Mouse (Mus musculus) 3T3-L1 (cell line): Measurements from ENCODE around the gene Gabpb1.

Experiments used
- DNase-seq: peaks from one replicate; pipeline ENCODE4 v3.0.0-alpha.2; 2015; ENCODE audit warnings: low read depth, low spot score

The Gabpb1 gene

GRCm38 (mm10) chr2:126676122-126676515 is at the start of gene Gabpb1:
Gene Gabpb1 (minus strand): TSS chr2:126676337.
- no peak for DNase-seq

GRCm38 (mm10) chr2:126712950-126713349 is 36.8 kb upstream of the Gabpb1 start:
- DNase-seq = no peak

GRCm38 (mm10) chr2:126712526-126712925 is 36.4 kb upstream of the Gabpb1 start:
- DNase-seq = no peak

- DNase-seq = no peak
Measured at GRCm38 (mm10) chr2:126708361-126708760, 32.2 kb upstream of the Gabpb1 start.

- no peak for DNase-seq
Measured at GRCm38 (mm10) chr2:126707438-126707779, 31.3 kb upstream of the Gabpb1 start.

- peak; percentile 99 for DNase-seq
Measured at GRCm38 (mm10) chr2:126706759-126707437, 30.8 kb upstream of the Gabpb1 start, which contains the start of gene Usp8. Gene Usp8 (plus strand): TSS chr2:126707328.

GRCm38 (mm10) chr2:126695285-126695684 is 19.1 kb upstream of the Gabpb1 start:
- DNase-seq = peak; percentile 53

- no peak for DNase-seq
Measured at GRCm38 (mm10) chr2:126691290-126691689, 15.2 kb upstream of the Gabpb1 start.

GRCm38 (mm10) chr2:126682937-126683336 is 6.8 kb upstream of the Gabpb1 start:
- no peak for DNase-seq

GRCm38 (mm10) chr2:126682333-126682732 is 6.2 kb upstream of the Gabpb1 start:
- no peak for DNase-seq

- peak; percentile 67 for DNase-seq
Measured at GRCm38 (mm10) chr2:126677366-126677765, 1.2 kb upstream of the Gabpb1 start.

- DNase-seq = peak; percentile 85
Measured at GRCm38 (mm10) chr2:126675169-126676121, 692 bp downstream of the Gabpb1 start.

GRCm38 (mm10) chr2:126674441-126675168 is 1.5 kb downstream of the Gabpb1 start:
- peak; percentile 59 for DNase-seq

- peak; percentile 19 for DNase-seq
Measured at GRCm38 (mm10) chr2:126673317-126674242, 2.6 kb downstream of the Gabpb1 start.

- DNase-seq = no peak
Measured at GRCm38 (mm10) chr2:126668621-126669252, 7.4 kb downstream of the Gabpb1 start.

GRCm38 (mm10) chr2:126665984-126666383 is 10.2 kb downstream of the Gabpb1 start:
- no peak for DNase-seq

- peak; percentile 80 for DNase-seq
Measured at GRCm38 (mm10) chr2:126663481-126663880, 12.7 kb downstream of the Gabpb1 start.

- DNase-seq = no peak
Measured at GRCm38 (mm10) chr2:126652929-126653328, 23.2 kb downstream of the Gabpb1 start.

- no peak for DNase-seq
Measured at GRCm38 (mm10) chr2:126647762-126648161, 28.4 kb downstream of the Gabpb1 start.

GRCm38 (mm10) chr2:126646461-126646860 is 29.7 kb downstream of the Gabpb1 start:
- no peak for DNase-seq
